Mouse (Mus musculus) lung, postnatal 25 days (tissue): Measurements from ENCODE around the gene Tnnt3.

Experiments used
- DNase-seq: peaks from one replicate; pipeline ENCODE4 v3.0.0; 2022; ENCODE audit warnings: low spot score

Tnnt3 gene

DNA sequence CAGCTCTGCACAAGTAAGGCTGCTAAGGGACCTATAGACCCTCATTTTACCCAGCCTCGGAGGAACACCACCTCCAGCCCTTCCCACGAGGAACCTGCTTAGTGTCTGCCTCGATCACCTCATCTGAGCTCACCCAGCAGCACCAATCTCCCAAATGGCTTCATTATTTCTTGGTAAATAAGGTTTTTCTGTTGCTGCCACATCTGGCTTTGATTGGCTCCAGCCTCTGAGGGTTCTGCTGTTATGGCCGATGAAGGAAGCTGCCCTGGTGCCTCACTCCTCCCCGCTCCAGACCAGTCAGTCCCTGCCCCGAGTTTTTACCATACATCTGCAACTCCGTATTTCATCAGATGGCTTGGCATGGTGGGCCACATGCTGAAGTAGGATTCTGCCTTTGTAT lies 47.3 kb downstream of the Tnnt3 start:
- DNase-seq, result no peak

- DNase-seq, result no peak
Observed at GRCm38 (mm10) chr7:142547874-142548273, 49.2 kb downstream of the Tnnt3 start.

DNA sequence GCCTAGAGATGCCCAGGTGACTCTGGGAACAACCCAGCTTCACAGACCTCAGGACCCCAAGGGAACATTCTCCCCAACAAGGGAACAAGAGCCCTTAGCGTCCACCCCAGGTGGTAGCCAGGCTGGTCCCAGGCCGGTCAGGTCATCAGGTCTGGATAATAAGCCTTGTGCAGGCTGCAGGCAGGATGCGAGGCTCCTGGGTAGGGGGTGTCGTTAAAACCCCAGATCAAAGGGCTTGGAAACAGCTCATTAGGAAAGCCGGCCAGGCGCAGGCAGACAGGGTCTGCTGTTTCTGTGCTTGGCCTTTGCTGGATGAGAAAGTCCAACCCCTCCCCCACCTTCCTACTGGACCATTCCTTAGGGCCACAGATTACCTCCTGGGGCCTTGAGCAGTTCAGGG lies 50.1 kb downstream of the Tnnt3 start:
- DNase-seq, result no peak

- DNase-seq, result no peak
Observed at GRCm38 (mm10) chr7:142549941-142550763, 51.5 kb downstream of the Tnnt3 start.

DNA sequence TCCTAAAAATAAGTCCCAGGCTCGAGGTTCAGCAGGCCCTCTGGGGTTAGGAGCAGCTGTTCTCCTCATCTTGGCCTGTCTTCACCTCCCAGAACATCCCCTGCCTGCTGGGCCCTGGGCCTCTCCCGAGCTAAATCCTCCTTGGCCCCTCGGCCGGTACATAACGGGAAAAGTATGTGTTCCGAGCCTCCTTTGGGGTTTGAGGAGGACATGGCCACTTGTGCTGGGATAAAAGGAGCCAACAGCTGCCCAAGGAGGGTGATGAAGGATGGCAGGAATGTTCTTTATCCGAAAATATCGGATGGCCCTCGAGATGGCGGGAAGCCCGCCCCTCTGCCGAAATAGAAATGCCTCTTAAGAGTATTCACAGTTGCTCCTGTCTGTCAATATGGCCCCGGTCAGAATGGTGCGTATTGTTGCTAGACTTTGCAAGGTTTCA lies 52.3 kb downstream of the Tnnt3 start:
- DNase-seq, result no peak

GRCm38 (mm10) chr7:142551691-142552090 lies 53.1 kb downstream of the Tnnt3 start:
- no peak for DNase-seq

DNA sequence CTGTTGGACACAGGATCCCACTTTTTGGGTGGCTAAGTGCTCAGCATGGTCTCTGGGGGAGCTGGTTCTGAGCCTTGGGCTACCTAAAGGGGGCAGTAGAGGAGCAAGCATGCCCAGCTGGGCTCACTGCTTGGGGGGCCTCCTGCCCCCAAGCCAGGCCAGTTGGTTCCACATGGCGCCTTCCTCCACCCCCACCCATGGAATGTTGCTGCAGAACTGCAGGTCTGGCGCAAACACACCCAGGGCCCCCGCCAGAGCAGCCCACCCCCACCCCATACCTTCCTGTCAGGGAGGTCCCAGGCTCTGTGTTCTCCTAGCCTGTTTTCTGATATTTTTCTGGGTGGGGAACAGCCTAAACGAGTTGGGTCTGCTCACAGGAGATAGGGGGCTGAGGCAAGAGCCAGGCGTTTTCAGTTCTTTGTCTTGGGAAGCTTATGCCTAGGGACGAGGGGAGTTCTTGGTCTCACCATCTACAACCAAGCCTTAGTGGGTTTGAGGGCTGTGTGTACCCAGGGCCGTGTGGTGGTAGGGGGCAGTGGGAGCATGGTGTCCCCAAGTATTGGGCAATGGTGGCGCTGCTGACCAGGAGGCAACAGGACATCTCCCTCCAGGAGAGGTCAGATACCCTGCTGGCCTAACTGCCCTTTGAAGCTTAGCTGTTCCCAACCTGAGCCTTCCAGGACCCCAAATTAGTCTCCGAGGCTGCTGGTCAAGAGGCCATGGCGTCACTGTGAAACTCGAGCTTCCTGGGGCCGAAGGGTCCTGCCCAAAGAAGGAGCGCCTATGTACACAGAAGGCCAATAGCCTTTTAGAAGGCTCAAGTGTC lies 54.2 kb downstream of the Tnnt3 start:
- DNase-seq, result no peak

DNA sequence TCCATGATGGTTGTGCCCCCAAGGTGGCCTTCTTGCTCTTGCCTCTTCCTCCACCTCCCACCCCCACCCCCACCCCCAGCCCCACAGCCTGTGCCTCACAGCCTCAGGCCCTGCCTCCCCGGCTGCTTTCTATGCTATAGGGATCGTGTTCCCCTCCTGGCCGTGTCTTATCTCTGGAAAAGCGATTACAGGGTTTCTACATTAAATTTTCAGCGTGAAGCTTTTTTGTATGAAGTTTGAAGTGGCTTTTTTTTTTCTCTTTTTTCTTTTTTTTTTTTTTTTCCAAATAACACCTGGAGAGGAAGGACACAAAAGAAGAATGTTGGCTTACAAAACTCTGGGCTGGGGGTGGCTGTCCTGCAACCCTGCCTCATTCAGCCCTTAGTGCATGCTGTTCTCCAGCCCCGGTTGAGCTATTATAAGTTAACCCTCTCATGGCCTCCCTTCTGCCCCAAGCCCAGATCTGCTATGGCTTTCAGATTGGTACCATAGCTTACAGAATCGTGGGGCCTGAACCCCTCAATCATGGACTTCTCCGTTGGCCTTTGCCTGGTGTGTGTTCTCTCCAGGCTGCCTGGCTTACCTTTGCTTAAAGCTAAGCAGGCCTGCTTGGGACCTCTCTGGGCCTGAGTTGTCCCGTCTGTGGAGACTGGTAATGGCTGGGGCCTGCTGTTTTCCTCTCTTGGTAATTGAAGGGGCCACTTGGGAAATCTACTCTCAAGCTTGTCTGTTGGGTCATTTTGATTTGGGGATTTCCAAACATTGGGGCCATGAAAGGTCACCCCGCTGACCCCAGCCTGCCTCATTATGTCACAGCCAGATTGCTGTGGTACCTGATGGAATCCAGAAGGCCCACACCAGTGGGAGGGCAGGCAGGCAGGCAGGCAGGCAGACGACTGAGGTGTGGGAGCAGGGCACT lies 55.0 kb downstream of the Tnnt3 start:
- no peak for DNase-seq

GRCm38 (mm10) chr7:142554625-142555024 lies 56.0 kb downstream of the Tnnt3 start:
- no peak for DNase-seq

DNA sequence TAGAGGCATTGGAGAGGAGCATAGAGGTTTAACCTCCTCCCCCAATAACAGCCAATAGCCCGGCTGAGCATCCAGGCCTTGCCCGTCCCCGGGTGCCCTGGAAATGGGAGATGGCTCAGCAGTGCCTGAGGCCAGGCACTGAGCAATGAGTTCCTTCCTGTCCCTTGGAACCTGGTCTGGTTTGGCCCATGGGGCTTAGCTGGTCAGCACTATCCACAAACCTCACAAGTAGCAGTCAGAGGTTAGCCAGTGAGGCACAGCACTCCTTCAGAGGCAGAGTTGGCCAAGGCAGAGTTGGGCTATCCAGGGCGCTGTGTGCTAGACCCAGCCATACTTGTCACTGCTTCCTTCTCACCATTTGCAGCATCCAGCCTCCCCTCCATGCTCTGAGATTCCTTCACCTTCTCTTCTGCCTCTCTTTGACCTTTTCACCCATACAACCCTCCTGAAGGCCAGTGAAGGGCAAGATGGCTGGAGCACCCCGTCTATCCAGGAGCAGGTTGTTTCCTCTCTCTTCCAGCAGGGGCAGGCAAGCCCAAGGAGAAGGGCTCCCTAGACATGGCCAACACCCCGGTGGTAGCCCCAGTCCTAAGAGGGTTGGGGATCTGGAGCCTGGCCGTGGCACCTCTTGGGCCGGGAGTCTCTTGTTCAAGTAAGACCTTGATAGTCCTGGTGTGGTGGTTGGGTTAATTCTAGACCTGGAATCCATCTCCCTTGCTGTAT lies 56.9 kb downstream of the Tnnt3 start:
- DNase-seq, result no peak

DNA sequence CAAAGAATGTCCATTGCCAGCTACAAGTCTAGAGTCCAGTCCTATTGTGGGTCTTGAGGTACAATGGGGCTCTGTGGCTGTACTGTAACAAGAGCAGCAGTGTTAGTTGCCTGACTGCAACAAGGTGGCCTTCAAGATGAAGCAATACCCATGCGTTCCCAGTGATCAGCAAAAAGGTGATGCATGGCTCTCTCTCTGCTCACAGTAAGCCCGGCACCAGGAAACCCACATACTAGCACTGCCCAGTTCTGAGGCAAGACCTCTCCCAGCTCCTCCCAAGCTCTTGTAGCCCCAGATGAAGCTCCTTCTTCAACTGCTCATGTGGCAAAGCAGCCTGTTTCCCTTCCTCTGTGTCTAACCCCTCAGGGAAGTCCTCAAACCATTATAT lies 57.4 kb downstream of the Tnnt3 start:
- DNase-seq, result no peak

GRCm38 (mm10) chr7:142557696-142558095 lies 59.1 kb downstream of the Tnnt3 start:
- no peak for DNase-seq

GRCm38 (mm10) chr7:142558511-142559146 lies 60.0 kb downstream of the Tnnt3 start:
- DNase-seq, result no peak

DNA sequence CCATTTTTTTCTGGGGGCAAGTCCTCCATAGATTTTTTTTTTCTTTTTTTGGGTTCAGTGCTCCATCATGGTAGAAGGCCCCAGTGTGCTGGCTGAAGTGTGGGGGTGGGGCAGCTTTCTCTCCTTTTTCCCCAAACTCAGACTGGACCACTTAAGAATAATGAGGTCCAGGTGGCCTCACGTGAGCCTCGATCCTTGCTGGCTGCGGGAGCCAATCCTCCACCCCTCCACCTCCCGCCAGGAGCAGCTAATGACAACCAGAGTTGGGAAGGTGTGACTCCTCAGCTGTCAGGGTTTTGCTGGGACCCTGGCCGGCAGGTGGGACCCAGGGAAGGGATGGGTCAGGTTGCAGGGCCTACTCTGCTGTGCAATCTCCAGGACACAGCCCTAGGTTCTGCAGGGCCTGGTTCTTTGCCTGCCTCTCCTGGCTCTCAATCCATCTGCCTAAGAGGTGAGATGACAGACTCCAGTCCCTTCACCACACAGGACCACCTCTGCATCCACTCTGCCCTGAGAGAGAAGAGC lies 61.1 kb downstream of the Tnnt3 start:
- no peak for DNase-seq

GRCm38 (mm10) chr7:142560942-142561855 lies 62.6 kb downstream of the Tnnt3 start:
- no peak for DNase-seq

DNA sequence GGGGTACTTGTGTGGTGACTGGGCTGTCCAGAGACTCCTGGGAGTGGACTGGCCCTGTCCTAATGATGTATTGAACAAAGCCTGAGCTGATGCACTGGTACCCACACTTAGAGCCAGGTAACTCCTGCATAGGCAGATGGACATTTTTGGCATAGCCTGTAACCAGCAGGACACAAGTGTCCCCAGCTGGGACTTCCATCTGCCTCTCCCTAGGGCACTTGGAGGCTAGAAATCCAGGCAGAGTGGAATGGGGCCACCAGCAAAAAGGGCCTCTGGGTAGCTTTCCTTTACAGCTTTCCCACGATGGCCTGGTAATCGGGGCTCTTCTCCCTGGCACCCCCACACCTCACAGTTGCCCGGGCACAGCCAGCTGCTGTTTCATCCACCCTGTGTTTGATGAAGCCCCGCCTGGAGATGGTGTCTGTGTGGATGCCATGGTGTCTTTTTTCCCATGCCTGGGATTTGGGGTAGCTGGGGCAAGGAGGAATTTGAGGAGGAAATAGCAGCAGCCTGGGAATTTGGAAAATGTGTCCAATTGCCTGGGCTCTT lies 63.3 kb downstream of the Tnnt3 start:
- DNase-seq, result no peak

DNA sequence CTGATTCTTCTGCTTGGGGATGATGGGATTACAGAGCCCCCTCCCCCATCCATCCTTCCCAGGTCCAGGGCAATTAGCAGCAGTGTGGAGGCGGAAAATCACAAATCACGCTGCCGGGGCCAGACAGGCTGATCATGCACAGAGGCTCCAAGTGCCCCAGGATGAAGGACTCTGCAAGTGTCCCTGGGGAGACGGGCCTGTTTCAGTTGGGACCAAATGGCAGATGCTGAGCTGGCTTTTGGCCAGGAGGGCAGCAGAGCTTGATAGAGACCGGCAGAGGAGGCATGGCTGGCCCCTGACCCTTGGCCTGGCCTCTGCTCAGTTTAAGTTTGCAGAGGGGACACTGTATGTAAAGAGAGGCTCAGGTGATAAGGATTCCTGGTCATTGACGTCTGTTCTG lies 64.5 kb downstream of the Tnnt3 start:
- DNase-seq, result no peak

DNA sequence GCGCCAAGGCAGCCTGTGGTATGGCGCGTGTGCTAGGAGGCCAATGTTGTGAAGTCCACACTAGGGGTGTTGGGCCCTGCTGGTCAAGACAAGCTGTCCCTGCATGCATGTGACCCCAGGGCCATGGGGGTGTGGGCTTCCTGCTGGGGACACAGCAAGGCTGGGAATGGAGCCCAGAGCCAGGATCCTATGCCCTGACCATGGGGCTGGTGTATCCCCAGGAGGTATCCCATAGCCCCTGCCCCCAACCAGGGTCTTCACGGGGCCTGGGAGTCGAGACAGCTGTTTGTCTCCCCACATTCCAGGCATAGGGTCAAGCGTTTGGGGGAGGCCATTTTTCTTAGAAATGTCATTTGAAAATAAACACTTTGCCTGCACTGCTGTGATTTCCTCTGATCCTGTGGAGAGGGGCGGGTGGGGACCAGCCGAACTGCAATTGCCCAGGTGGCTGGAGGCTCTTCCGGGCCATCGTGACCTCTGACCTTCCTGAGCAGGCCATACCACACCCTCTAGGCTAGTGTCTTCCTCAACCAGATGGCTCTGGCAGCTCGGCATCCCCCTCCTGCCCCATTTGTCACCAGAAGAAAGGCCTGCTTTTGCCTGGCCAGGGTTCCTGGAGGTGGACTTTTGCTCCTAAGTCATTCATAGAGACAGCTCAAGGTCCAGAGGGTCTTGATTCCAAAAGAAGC lies 66.5 kb downstream of the Tnnt3 start:
- no peak for DNase-seq
